Mouse (Mus musculus): ENCODE measurements around the gene Dapp1. TPM values are rescaled to one million over a fixed set of nuclear protein-coding genes. Genes with fewer than 3 reads are reported as not detected.

Gene Dapp1
- polyA plus RNA-seq, 1 experiment, result 48.5 TPM

DNA sequence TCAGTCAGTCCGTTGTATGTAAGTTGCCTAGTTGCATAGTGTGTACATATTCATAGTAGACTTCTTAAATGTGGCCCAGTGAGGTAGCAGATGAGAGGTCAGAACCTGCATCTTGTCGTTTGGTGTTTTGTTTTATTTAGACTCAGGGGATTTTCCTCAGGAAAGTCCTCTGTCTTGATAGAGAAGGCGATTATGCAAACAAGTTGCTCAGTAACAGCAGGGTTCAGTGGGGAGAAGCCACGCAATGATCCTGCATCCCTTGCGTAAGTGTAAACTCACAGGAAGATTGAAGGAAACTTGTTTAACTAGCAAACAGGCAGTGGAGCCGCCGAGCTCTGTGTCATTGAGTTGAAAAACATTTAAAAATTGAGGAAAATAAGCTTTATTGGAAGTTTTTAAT is 93.4 kb downstream of the Dapp1 start:
- Histone ChIP-seq H3K4me1 (ENCODE audit: control insufficient read depth, insufficient read depth, low read length) (peaks cover 10% of the 10 kb centered on the region), H3K4me3 (ENCODE audit: insufficient read depth, low read length) (no peak overlapping the region), H3K27ac (ENCODE audit: insufficient read depth, low read depth, low read length) (no peak overlapping the region)
- TF ChIP-seq CTCF (IDR thresholded peaks at IDR 0.05; ENCODE audit: low read depth, low read length) (no peak), POLR2A (IDR thresholded peaks at IDR 0.05; ENCODE audit: borderline replicate concordance, low read depth, low read length) (no peak)

- Histone ChIP-seq H3K27ac (ENCODE audit: insufficient read depth, low read depth, low read length) (no peak overlapping the region), H3K4me1 (ENCODE audit: control insufficient read depth, insufficient read depth, low read length) (peaks cover 16% of the 10 kb centered on the region), H3K4me3 (ENCODE audit: insufficient read depth, low read length) (no peak overlapping the region)
- TF ChIP-seq POLR2A (IDR thresholded peaks at IDR 0.05; ENCODE audit: borderline replicate concordance, low read depth, low read length) (no peak), CTCF (IDR thresholded peaks at IDR 0.05; ENCODE audit: low read depth, low read length) (no peak)
Measured at GRCm38 (mm10) chr3:137881093-137881492, 100.3 kb downstream of the Dapp1 start.

Other genes starting within 250 kb of the Dapp1 start
- 619 and 702 TPM in 2 replicates for gene H2afz, start 117.1 kb downstream of the Dapp1 start, polyA plus RNA-seq (2012; ENCODE audit: insufficient read depth, insufficient read length, missing spikeins)
- gene Dnajb14, start 113.9 kb downstream of the Dapp1 start, polyA plus RNA-seq (2012; ENCODE audit: insufficient read depth, insufficient read length, missing spikeins), result 55.8 and 62.7 TPM in 2 replicates
- 104 and 110 TPM in 2 replicates for gene Lamtor3, start 63.0 kb downstream of the Dapp1 start, polyA plus RNA-seq (2012; ENCODE audit: insufficient read depth, insufficient read length, missing spikeins)
- not detected in 2 replicates for gene 1110002E22Rik, start 83.5 kb upstream of the Dapp1 start, polyA plus RNA-seq (2012; ENCODE audit: insufficient read depth, insufficient read length, missing spikeins)
- gene Gm5105, start 85.8 kb upstream of the Dapp1 start, polyA plus RNA-seq (2012; ENCODE audit: insufficient read depth, insufficient read length, missing spikeins), result not detected in 2 replicates
- 2.6 and 4.7 TPM in 2 replicates for gene Trmt10a, start 161.9 kb upstream of the Dapp1 start, polyA plus RNA-seq (2012; ENCODE audit: insufficient read depth, insufficient read length, missing spikeins)
- gene Mttp, start 163.4 kb upstream of the Dapp1 start, polyA plus RNA-seq (2012; ENCODE audit: insufficient read depth, insufficient read length, missing spikeins), result 0.27 and 1.0 TPM in 2 replicates
- gene 4930579F01Rik, start 212.3 kb upstream of the Dapp1 start, polyA plus RNA-seq (2012; ENCODE audit: insufficient read depth, insufficient read length, missing spikeins), result not detected in 2 replicates
- not detected in 2 replicates for gene Adh7, start 236.2 kb upstream of the Dapp1 start, polyA plus RNA-seq (2012; ENCODE audit: insufficient read depth, insufficient read length, missing spikeins)

Measured in bone marrow macrophage, adult 2 months (primary cell).